Mouse (Mus musculus) midbrain, embryonic 14.5 days (tissue): ENCODE measurements at regions not wholly inside any gene's neighbourhood (a gene's known extent, or its start where the extent isn't known, plus 50 kb on each side); places are given as distances from the start of the nearest gene placed in this dataset.

Experiments
- ATAC-seq: fragments of 200-750 bp; cut with Nextera tagmentation; 2 replicates; pipeline ENCODE4 v1.8.0; 2017; ENCODE audit warnings: moderate number of reproducible peaks, moderate library complexity; ENCODE audit not compliant: low FRiP score, low TSS enrichment
- DNase-seq: peaks from one replicate; pipeline ENCODE4 v3.0.0-alpha.2; 2015
- H3K27ac ChIP-seq: fragments of 300-500 bp; sonication (generic); replicated peaks from 2 replicates; pipeline ENCODE4 v1.5.1; 2014; ENCODE audit warnings: mild to moderate bottlenecking, low read depth, low read length, moderate library complexity
- H3K27me3 ChIP-seq: fragments of 300-500 bp; sonication (generic); 2 replicates; pipeline ENCODE4 v1.6.1; 2014; ENCODE audit warnings: low read length, control low read depth, mixed read lengths; ENCODE audit not compliant: control insufficient read depth, insufficient read depth
- H3K36me3 ChIP-seq: fragments of 300-500 bp; sonication (generic); 2 replicates; pipeline ENCODE4 v1.6.1; 2014; ENCODE audit warnings: low read length, control low read depth; ENCODE audit not compliant: control insufficient read depth, insufficient read depth
- H3K4me1 ChIP-seq: fragments of 300-500 bp; sonication (generic); 2 replicates; pipeline ENCODE4 v1.6.1; 2014; ENCODE audit warnings: mild to moderate bottlenecking, antibody characterized with exemption, low read length, control low read depth; ENCODE audit not compliant: control insufficient read depth, insufficient read depth
- H3K4me2 ChIP-seq: fragments of 300-500 bp; sonication (generic); 2 replicates; pipeline ENCODE4 v1.6.1; 2014; ENCODE audit warnings: mild to moderate bottlenecking, low read length, moderate library complexity
- H3K4me3 ChIP-seq: fragments of 300-500 bp; sonication (generic); replicated peaks from 2 replicates; pipeline ENCODE4 v1.5.1; 2014; ENCODE audit warnings: low read depth, low read length
- H3K9ac ChIP-seq: fragments of 300-500 bp; sonication (generic); replicated peaks from 2 replicates; pipeline ENCODE4 v1.6.1; 2014; ENCODE audit warnings: mild to moderate bottlenecking, low read length, moderate library complexity
- H3K9me3 ChIP-seq: fragments of 300-500 bp; sonication (generic); 2 replicates; pipeline ENCODE4 v1.6.1; 2016; ENCODE audit warnings: low read length, control low read depth, mixed read lengths; ENCODE audit not compliant: control insufficient read depth
- WGBS: fragments of 180-500 bp; shearing (Covaris S2); extraction: QIAGEN DNeasy Blood & Tissue Kit; methylation state at CpG from one replicate; pipeline ENCODE4 v1.1.7; 2014; 5-methylcytosine and 5-hydroxymethylcytosine counted together

GRCm38 (mm10) chr3:11155350-11155749 is 819.9 kb upstream of the Gm38303 start:
- WGBS, result 88% methylated on average over 1 of the region's 1 CpGs
- no peak overlapping the region for H3K9ac ChIP-seq
- ATAC-seq, result no peak
- H3K4me2 ChIP-seq, result no peak overlapping the region
- no peaks in the 10 kb centered on the region for H3K9me3 ChIP-seq
- H3K27ac ChIP-seq, result no peak overlapping the region
- H3K36me3 ChIP-seq, result no peaks in the 10 kb centered on the region
- DNase-seq, result peak; percentile 23
- H3K4me3 ChIP-seq, result no peak overlapping the region
- H3K4me1 ChIP-seq, result no peaks in the 10 kb centered on the region
- no peaks in the 10 kb centered on the region for H3K27me3 ChIP-seq
